Mouse (Mus musculus) kidney, postnatal 36 days (tissue): ENCODE measurements at regions not wholly inside any gene's neighbourhood (a gene's known extent, or its start where the extent isn't known, plus 50 kb on each side); places are given as distances from the start of the nearest gene placed in this dataset.
"Not testable (repeated sequence)": the region's sequence is repeated elsewhere in the genome, so short reads cannot be mapped to it uniquely, and the experiment has no call there.

Source experiments
- DNase-seq, 2 experiments: peaks; one replicate each; pipeline ENCODE4 v3.0.0; 2021 to 2022; ENCODE audit warnings: mixed read lengths in 2 of 2

GRCm38 (mm10) chr14:114485781-114486180, 606.2 kb upstream of the Gpc5 start:
- DNase-seq: no peak

- DNase-seq: not testable (repeated sequence)
These were observed 598.6 kb upstream of the Gpc5 start for GRCm38 (mm10) chr14:114493371-114493770.

GRCm38 (mm10) chr14:114504976-114505375, 587.0 kb upstream of the Gpc5 start:
- no peak for DNase-seq

- no peak for DNase-seq
These were observed 543.9 kb upstream of the Gpc5 start for GRCm38 (mm10) chr14:114547910-114548680.

GRCm38 (mm10) chr14:114549101-114549500, 542.9 kb upstream of the Gpc5 start:
- DNase-seq: no peak

GRCm38 (mm10) chr14:114566411-114567030, 525.5 kb upstream of the Gpc5 start:
- DNase-seq: peak in 1 of 2 experiments; percentile 11

- peak; percentile 2 to 70 for DNase-seq
These were observed 524.2 kb upstream of the Gpc5 start for GRCm38 (mm10) chr14:114567673-114568309.

GRCm38 (mm10) chr14:114587367-114588064, 504.5 kb upstream of the Gpc5 start:
- DNase-seq: no peak

- no peak for DNase-seq
These were observed 482.7 kb upstream of the Gpc5 start for GRCm38 (mm10) chr14:114609296-114609695.

- DNase-seq: no peak
These were observed 479.6 kb upstream of the Gpc5 start for GRCm38 (mm10) chr14:114612400-114612799.

- DNase-seq: peak; percentile 32 to 48
These were observed 435.4 kb upstream of the Gpc5 start for GRCm38 (mm10) chr14:114656636-114657035.

GRCm38 (mm10) chr14:114662028-114662427, 430.0 kb upstream of the Gpc5 start:
- no peak for DNase-seq

GRCm38 (mm10) chr14:114685133-114685532, 406.9 kb upstream of the Gpc5 start:
- DNase-seq: peak; percentile 16 to 56

- DNase-seq: no peak
These were observed 397.1 kb upstream of the Gpc5 start for GRCm38 (mm10) chr14:114694930-114695329.

- DNase-seq: peak; percentile 59 to 80
These were observed 394.5 kb upstream of the Gpc5 start for GRCm38 (mm10) chr14:114697543-114697942.

- no peak for DNase-seq
These were observed 368.9 kb upstream of the Gpc5 start for GRCm38 (mm10) chr14:114723080-114723479.

- no peak for DNase-seq
These were observed 324.7 kb upstream of the Gpc5 start for GRCm38 (mm10) chr14:114767323-114767722.

GRCm38 (mm10) chr14:114776723-114777122, 315.3 kb upstream of the Gpc5 start:
- no peak for DNase-seq

GRCm38 (mm10) chr14:114781821-114782220, 310.2 kb upstream of the Gpc5 start:
- DNase-seq: no peak

- peak; percentile 28 to 82 for DNase-seq
These were observed 300.8 kb upstream of the Gpc5 start for GRCm38 (mm10) chr14:114790946-114791830.

GRCm38 (mm10) chr14:114791831-114792224, 300.2 kb upstream of the Gpc5 start:
- no peak for DNase-seq

- DNase-seq: no peak
These were observed 287.4 kb upstream of the Gpc5 start for GRCm38 (mm10) chr14:114804643-114805042.
